Mouse (Mus musculus) cerebellum, adult 11 months (tissue): ENCODE results near the gene Bmper.

Experiments used
- DNase-seq: peaks from one replicate; pipeline ENCODE4 v3.0.0; 2022

Bmper gene

DNA sequence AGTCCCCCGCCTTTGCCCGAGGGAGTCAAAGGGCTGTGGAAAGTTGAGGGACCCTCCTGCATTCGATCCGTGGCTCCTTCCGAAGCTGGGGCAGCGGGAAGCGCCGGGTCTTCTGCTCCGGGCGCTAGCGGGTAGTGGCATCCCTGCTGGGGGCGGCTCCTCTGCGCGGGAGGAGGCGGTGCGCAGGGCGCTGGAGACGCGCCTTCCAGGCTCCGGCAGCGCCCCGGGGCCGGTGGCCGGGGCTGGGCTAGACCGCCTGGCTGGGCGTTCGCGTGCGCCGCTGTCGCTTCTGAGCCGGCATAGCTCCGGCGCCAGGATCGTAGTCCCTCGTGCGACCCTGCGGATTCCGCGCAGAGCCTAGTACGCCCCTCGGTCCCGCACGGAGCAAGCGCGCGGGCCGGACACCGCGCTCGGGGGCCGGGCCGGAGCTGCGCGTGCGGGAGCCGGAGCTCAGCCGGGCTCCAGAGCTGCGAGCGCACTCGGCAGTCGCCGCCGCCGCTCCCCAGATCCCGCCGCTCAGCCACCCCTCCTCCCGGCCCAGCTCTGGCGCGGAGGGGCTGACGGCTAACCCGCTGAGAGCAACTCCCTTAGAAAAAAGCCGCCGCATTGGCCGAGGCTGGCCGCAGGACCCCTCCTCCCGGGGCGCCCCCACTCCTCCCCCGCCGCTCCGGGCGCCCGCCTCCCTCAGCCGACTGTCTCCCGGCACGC lies at the start of gene Bmper:
TSS of gene Bmper (plus strand) at position 236 of the 708 bp plus-strand sequence.
- peak; percentile 15 for DNase-seq

DNA sequence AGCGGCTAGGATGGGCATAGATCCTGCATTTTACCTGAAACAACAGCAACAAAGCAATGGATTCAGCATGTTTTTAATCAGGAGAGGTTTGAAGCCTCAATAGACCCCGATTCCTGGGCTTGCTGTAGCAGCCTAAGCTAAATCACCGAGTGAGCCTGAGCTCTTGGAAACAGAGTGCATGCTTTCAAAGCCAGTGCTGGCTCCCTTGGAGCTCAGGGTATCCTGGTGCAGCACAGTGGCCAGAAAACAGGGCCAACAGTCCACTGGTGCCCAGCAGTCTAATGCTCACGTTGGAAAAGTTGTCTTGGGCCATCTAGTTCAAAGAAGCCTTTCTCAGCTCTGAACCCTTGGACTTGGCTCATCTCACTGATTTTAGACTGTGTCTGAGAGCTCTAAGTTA lies 45.4 kb upstream of the Bmper start:
- peak; percentile 2 for DNase-seq

DNA sequence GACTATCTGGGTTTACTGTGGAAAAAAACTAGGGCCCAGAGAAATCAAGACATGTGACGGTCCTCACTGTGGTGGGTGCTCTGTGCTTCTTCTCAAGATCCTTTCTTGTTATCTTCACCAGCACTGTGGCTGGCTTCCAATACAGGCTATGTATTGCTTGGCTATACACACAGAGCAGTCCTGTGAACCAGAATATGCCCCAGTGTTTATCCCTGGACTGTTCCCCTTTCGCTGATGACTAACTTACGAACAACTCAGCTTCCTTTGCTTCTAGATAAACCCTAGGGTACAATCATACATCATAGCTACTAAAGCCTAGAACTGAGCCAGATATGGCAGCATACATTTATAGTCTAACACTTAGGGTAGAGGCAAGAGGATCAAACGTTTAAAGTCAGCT lies 35.7 kb upstream of the Bmper start:
- DNase-seq: no peak

DNA sequence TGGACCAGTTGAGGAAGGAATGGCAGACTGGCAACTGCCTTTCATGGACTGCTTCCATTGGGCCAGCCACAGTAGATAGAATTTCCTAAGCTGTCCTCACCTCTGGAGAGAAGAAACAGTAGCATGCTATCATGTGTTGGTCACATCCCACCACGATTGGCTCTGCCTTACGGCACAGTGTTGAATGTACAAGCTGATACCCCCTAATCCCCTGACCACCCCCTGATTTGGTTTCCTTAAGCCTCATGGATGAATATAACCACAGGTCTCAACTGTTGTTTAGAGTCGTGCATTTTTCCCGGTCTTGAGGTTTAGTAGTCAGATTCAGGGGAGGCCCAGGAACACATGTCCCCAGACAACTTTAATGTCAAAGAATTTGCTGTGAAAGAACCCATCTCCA lies 34.7 kb upstream of the Bmper start:
- no peak for DNase-seq

DNA sequence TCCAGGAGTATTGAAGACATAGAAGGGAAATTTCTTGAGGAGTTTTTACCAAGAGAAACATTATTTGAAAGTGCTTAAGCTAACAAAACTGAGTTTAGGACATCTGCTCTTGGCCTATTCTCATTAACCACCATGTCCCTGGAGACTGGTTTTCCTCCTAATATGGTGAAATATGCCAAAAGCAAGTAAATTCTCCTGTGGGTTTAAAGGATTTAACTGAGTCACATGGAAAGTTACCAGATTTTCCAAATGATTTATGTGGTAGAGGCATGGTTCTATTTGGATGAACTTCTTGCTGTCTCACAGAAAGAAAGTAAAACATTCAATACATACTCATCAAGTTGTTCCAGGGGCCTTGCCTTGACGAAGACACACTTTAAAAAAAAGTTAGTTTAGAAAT lies 31.9 kb upstream of the Bmper start:
- DNase-seq: no peak

DNA sequence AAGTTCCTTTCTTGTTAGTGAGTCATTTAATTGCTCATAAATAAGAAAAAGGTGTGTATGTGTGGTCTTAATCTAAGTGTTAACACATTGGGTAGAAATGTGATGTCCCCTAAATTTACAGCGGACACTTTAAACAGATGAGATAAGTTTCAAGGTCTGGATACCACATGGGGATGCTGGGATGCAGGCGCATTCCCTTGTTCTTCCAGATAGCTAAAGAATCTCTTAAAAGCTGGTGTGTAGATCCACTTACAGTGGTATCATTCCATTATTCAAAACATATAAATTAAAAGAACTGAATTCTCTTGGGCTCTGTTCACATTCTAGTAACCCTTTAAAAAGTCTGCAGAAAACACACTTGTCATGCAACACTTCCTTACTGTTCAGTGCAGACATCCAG lies 31.4 kb upstream of the Bmper start:
- DNase-seq: no peak

DNA sequence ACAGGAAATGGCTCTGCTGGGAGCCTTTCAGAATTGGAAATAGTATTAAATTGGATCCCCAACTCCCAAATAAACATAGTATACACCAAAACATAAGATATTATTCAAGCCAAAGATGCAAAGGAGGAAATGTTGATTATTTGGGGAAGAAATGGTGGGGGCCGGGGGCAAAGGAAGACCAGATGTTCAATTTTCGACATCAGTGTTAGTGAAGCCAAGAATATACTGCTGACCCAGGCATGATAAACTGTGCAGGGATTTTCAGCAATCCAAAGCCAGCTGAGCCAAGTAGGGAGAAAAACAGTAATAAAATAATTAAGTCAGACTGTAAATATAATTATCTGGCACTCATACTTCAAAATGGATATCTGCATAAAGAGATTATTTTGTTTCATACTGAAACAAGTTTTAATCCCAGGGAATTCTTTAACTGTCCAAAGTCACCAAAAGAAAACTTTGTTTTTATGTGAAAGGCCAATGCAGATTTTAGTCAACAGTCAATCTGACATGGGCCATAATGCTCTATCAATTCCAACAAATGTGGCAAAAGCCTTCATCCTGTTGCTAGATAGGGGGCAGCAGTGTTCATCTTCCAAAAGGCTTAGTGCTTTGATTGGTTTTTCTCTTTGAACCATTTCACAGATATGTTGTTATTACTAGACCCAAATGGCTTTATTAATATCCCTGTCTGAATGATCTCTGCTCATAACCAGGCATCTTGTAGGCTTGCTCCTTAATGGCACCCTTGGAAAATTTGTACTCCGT lies 30.1 kb upstream of the Bmper start:
- DNase-seq: no peak

DNA sequence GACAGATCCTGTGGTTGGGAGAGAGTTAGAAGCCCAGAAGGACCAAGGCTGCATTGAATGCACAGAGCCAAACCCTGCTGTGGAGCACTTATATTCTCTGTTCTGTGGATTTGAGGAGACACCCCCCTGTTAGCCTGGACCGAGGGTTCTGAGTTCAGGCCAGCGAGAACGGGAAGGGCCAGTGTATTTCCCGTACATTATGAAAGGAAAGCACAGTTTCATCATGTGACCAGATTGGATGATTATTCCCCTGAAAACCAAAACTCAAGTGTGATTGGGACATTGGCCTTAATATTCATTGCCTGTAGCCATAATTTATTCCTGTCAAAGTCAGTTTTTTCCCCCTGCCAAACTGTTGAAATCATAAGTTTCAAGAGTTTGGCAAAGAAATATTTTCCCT lies 23.9 kb upstream of the Bmper start:
- no peak for DNase-seq

DNA sequence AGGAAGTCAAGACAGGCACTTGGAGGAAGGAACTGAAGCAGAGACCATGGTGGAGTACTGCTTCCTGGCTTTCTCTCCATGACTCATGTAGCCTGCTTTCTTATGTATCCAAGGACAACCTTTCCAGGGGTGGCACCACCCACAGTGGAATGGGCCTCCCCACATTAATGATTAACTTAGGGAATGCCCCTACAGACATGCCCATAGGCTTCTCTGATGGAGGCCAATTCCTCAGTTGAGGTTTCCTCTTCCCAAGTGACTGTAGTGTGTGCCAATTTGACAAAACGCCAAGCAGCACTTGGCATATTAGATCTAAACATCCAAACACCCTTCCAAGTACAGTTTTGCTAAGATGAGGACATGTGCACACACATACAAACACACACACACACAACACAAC lies 23.0 kb upstream of the Bmper start:
- DNase-seq: no peak

DNA sequence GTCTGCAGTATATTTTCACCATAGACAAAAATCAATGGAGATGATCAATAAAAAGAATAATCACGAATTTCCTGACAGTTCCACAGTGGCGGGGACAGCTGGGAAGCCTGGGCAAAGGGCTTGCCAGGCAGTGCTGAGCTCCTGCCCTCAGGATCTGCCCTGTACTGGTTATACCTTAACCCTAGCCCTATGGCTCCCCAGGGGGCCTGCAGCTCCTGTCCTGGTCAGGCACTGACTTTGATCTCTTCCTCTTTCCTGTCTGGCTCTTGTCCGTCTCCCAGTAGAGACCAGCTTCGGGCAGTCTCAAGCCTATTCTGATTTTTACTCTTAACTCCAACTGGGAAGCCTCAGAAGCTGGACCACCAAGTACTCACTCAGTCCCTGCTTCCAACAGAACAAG lies 22.0 kb upstream of the Bmper start:
- no peak for DNase-seq

DNA sequence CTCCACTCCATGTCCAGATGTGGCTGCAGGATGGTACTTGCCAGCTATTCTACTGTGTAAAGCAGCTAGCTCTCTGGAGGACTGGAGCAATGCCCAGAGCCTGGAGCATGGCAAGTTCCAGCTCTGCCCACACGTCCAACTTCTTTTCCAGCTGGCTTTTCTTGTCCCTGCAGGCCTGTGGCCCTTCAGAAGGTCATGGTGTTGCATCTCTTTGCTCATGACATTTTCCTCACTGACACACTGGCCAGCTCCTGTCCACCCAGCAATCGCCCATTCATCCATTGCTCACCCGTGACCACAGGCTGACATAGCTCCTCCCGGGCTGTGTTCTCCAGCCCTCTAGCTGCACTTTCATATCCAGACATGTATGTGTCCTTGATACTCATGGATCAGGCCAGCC lies 20.4 kb upstream of the Bmper start:
- DNase-seq: no peak

DNA sequence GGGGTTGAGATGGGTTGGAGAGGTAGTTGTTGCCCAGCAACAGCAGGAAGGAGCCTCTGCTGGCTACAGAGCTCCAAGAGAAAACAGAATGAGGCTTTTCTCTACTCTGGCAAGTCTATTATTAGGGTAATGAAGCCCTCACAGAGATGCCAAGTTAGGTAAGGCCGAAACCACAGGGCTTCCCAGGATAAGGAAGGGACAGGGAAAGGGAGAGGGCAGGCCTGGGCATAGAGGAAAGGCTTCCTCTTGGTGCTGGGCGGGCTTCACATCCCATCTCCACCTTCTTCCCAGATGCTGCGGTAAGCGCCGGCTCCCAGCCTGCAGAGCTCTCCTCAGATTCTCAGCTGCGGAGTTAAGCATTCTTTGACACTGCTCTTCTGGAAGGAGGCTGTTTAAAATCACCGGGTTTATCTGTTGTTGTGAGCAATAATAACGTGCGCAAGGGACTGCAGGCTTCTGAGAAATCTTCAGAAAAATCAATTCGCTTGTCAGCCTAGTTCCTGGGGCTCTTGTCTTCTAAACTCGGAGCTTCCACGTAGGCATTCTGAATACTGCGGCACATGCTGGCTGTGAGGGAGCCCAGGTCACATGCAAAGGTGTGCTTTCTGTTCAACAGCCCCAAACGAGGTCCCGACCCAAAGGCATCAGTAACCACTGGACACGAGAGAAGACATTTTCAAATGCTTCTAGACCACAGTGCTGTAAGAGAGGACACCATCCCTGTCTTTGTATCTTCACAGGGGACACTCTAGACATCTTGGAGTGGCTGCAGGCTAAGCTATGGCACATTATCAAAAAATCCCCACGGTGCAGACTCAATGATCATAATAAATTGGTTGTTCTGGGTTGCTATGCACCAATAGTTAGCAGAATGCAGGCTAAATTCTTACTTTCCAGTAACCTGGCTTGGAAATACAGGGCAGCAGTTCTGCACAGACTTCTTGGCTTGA lies 18.3 kb upstream of the Bmper start:
- no peak for DNase-seq

DNA sequence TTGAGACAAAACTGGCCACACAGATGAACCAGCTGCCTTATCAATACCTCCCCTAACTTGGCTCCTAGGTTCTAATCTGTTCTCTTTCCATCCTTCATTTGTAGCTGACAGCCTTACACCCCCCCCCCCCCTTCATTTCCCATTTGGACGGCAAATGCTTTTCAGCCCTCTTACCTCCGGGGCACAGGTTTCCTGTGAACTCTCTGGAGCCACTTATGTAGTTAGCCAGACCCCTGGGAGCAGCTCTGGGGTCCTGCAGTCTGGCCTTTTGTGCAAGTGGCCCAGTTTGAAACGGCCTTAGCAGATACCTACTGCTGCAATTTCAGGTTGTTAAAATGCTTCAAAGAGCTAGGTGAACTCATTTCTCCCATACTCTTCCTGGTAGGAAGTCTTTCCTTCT lies 17.6 kb upstream of the Bmper start:
- no peak for DNase-seq

DNA sequence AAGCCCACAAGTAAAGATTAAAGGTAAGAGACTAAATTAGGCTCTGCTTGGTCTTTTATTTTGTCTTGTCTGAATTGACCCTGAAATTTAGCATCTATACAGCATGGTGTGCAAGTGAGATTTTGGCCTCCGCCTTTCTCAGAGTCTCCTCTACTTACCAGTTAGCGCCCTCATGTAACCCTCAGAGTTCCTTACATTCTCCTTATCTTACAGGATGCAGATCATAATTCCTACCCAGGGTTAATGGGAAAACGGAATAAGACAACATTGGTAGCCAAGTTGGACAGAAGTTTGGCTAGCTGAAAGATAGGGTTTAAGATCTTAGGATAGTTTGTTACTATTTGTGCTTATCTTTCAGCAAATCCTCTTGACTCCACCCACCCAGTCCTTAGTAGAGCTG lies 17.1 kb upstream of the Bmper start:
- no peak for DNase-seq

DNA sequence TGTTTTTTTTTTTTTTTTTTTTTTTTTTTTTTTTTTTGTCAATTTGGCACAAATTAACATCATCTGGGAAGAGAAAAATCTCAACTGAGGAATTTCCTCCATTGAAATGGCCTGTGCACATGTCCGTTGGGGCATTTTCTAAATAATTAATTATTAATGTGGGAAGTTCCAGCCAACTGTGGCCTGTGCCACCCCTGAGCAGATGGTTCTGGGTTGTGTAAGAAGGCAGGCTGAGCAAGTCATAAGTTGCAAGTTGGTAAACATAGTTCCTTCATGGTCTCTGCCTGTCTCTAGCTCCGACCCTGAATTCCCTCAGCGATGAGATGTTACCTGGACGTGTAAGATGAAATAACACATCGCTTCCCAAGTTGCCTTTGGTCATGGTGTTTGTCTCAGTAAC lies 16.7 kb upstream of the Bmper start:
- no peak for DNase-seq

DNA sequence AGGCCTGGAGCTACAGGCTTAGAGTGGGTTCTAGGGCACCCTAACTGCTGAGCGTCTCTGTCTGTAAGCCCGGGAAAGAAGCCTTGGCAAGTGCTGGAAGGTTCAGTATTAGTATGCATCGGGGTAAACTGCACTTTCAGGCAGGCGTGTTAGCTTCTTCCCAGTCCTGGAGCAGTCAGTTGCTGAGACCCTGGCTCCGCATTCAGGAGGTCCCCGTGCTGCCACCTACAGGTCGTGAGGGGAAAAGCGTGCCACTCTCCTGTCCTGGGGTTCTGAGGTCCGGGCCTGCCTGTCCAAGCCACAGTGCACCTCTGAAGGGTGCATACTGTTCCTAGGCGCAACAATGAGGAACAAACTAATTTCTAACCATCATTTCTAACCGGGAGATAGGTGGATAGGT lies 10.6 kb upstream of the Bmper start:
- peak; percentile 51 for DNase-seq

DNA sequence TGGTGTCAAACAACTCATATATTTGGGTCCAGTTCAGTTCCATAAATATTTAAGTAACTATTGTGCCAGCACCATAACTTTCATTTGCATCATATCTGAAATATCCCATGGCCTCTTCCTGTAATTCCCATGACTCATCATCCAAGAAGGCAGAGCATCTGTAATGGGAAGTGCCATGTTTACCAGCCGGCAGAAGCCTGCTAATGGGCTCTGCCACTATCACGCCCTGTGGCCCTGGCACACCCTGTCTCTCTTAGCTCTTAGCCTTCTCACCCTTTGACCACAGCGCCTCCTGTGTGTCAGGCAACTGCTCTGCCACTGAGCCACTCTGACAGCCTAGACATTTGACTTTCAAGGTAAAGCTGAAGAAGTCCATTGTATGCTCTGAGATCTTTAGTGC lies 3.1 kb upstream of the Bmper start:
- no peak for DNase-seq

DNA sequence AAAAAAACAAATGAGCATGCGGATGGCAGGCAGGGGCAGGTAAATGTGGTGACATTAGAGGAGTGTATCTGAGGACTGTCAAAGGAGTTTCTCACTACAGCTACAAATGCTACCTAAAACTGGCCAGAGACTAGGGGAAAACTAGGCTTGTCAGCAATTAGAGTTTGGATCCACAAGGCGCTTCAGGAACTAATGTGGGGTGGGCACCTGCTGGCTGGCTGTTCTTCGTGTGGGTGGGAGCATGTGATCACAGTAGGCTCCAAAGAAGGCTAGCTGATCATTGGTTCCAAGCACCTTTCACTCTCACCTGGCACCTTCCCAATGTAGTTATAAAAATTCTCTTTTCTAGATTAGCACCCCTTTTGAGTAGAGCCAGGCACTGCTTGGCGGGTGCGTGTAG lies 900 bp upstream of the Bmper start:
- no peak for DNase-seq

DNA sequence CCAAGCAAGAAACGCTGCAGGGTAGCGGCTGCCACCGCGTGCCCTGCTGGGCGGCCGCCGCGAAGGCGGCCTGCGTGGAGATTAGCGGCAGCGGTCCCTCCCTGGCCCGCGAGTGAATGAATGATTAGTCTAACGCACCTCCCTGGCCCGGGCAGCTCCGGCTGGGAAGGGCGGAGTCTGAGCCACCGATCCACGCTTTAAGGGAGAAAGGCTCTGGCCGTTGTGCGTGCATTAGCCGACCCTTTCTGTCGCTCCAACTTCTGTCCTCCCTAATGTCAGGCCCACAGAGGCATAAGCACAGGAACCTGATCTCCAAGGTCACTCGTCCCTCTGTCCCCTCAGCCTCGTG lies 410 bp upstream of the Bmper start:
- peak; percentile 12 for DNase-seq

DNA sequence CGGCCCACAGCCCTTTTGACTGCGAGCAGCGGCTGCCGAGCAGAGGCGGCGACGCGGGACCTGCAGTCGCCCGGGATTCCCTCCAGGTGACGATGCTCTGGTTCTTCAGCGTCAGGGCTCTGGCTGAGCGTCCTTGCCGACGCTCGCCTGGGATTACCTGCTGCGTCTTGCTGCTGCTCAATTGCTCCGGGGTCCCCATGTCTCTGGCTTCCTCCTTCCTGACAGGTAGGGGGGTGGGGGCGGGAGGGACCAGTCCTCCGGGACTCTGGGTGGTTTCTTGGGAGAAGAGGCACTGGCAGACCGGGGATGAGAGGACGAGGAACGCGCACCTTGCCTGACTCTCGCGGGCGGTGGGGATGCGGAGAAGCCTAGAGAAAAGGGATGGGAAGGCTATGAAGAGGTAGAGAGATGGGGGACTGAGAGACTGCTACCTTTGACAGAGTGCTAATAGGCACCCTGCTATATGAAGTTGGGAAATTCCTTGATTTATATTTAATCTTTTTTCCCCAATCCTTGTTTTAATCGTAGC lies 737 bp downstream of the Bmper start:
- DNase-seq: no peak

DNA sequence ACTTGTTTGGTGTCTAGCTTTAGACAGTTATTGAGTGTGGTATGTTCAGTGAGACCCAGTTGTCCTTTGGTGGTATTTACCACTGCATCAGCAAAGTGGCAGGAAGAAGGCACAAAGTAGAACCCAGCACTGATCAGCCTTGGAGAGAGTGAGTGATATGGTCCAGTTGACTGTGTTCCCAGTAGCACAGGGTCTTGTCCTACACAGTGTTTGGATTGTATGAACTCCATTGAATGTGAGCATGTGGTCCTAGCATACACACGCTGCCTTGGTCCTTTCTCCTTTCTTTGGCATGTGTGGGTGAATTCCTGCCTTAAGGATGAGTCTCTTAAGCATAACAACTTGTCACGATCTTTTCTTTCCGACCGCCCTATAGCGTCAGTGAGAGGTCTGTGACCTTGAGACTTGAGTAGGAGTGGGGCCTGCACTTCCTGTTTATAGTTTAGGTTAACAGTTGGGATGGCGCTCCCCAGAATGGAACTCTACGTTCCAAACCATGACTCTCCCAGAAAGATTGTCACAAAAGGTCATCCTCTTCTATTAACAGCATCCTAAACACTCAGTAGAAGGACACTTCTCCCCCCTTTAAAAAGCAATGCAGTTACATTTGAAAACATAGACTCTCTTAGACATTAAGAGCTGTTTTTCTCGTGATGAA lies 10.7 kb downstream of the Bmper start:
- DNase-seq: no peak

DNA sequence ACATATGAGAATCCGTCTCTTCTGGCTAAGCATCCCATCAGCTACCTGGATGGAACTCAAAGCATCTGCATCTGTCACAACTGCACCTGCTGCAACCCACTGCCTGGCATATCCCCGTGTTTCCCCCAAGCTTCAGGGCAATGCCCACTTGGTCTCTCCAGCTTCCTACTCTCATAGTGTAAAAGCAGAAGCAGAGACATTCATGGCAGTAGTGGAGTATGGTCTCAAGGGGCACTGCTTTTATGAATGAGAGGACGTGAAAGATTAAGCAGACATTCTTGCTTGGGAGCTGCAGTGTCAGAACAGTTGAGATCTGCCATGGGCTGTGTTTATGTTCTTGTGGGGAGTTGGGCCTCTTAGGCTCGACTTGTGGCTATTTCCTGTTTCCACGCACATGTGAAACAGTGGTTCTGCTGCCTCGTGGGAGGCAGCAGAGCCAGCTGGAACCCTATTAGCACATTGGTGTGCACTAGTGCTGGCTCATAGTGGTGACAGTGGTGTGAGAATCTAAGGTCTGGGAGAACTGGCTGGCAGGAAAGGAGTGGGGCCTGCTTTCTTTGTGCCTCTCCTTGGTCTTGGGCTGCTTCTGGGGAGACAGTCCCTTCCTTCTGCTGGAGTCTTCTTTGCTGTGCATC lies 12.6 kb downstream of the Bmper start:
- no peak for DNase-seq
